Mouse (Mus musculus): ENCODE results near the gene Dyrk1b.
"Not testable (repeated sequence)": the region's sequence is repeated elsewhere in the genome, so short reads cannot be mapped to it uniquely, and the experiment has no call there.

Dyrk1b gene

GRCm38 (mm10) chr7:28179228-28179627 is at the start of gene Dyrk1b:
Dyrk1b (plus strand) TSS chr7:28179469.
- peak; percentile 98 for DNase-seq (ENCODE audit: low spot score in 2 of 2)

GRCm38 (mm10) chr7:28137613-28138012 is 41.7 kb upstream of the Dyrk1b start:
- no peak for DNase-seq (ENCODE audit: low spot score in 2 of 2)

GRCm38 (mm10) chr7:28148263-28148662 is 31.0 kb upstream of the Dyrk1b start:
- DNase-seq (ENCODE audit: low spot score in 2 of 2), result peak; percentile 25 to 39

- no peak for DNase-seq (ENCODE audit: low spot score in 2 of 2)
Measured at GRCm38 (mm10) chr7:28149841-28150240, 29.4 kb upstream of the Dyrk1b start.

GRCm38 (mm10) chr7:28151584-28152221 is 27.6 kb upstream of the Dyrk1b start:
- DNase-seq (ENCODE audit: low spot score in 2 of 2), result peak; percentile 12 to 19

- not testable (repeated sequence) for DNase-seq (ENCODE audit: low spot score in 2 of 2)
Measured at GRCm38 (mm10) chr7:28153595-28153994, 25.7 kb upstream of the Dyrk1b start.

GRCm38 (mm10) chr7:28159292-28159691 is 20.0 kb upstream of the Dyrk1b start:
- no peak for DNase-seq (ENCODE audit: low spot score in 2 of 2)

GRCm38 (mm10) chr7:28159893-28160292 is 19.4 kb upstream of the Dyrk1b start:
- DNase-seq (ENCODE audit: low spot score in 2 of 2), result no peak

GRCm38 (mm10) chr7:28161163-28161749 is 18.0 kb upstream of the Dyrk1b start:
- no peak for DNase-seq (ENCODE audit: low spot score in 2 of 2)

GRCm38 (mm10) chr7:28165406-28165805 is 13.9 kb upstream of the Dyrk1b start:
- DNase-seq (ENCODE audit: low spot score in 2 of 2), result no peak

GRCm38 (mm10) chr7:28168320-28169115 is 10.8 kb upstream of the Dyrk1b start:
- DNase-seq (ENCODE audit: low spot score in 2 of 2), result peak; percentile 61 to 62

- peak; percentile 89 to 93 for DNase-seq (ENCODE audit: low spot score in 2 of 2)
Measured at GRCm38 (mm10) chr7:28169489-28170422, 9.5 kb upstream of the Dyrk1b start, which contains the start of gene Fbl. Fbl (plus strand) TSS chr7:28169710.

GRCm38 (mm10) chr7:28175358-28175757 is 3.9 kb upstream of the Dyrk1b start:
- no peak for DNase-seq (ENCODE audit: low spot score in 2 of 2)

- peak; percentile 94 to 95 for DNase-seq (ENCODE audit: low spot score in 2 of 2)
Measured at GRCm38 (mm10) chr7:28179741-28180377, 590 bp downstream of the Dyrk1b start.

GRCm38 (mm10) chr7:28180890-28181289 is 1.6 kb downstream of the Dyrk1b start:
- no peak for DNase-seq (ENCODE audit: low spot score in 2 of 2)

GRCm38 (mm10) chr7:28181376-28181775 is 2.1 kb downstream of the Dyrk1b start:
- no peak for DNase-seq (ENCODE audit: low spot score in 2 of 2)

GRCm38 (mm10) chr7:28182320-28182719 is 3.1 kb downstream of the Dyrk1b start:
- no peak for DNase-seq (ENCODE audit: low spot score in 2 of 2)

GRCm38 (mm10) chr7:28185884-28186283 is 6.6 kb downstream of the Dyrk1b start:
- no peak for DNase-seq (ENCODE audit: low spot score in 2 of 2)

- no peak for DNase-seq (ENCODE audit: low spot score in 2 of 2)
Measured at GRCm38 (mm10) chr7:28186631-28187030, 7.4 kb downstream of the Dyrk1b start.

- no peak for DNase-seq (ENCODE audit: low spot score in 2 of 2)
Measured at GRCm38 (mm10) chr7:28191489-28191888, 12.2 kb downstream of the Dyrk1b start.

GRCm38 (mm10) chr7:28191903-28192302 is 12.6 kb downstream of the Dyrk1b start:
- no peak for DNase-seq (ENCODE audit: low spot score in 2 of 2)
